Mouse (Mus musculus) bone marrow macrophage, adult 2 months (primary cell): ENCODE measurements around the gene Zmynd8.

Experiments
- CTCF ChIP-seq: IDR thresholded peaks from 2 replicates; pipeline ENCODE4 v1.5.1; 2012; ENCODE audit warnings: low read depth, mild to moderate bottlenecking, low read length, moderate library complexity
- POLR2A ChIP-seq: IDR thresholded peaks from 2 replicates; pipeline ENCODE4 v1.6.1; 2012; ENCODE audit warnings: mild to moderate bottlenecking, low read depth, low read length, borderline replicate concordance

- no peak for TF ChIP-seq POLR2A
- TF ChIP-seq CTCF = no peak
Measured at GRCm38 (mm10) chr2:165742210-165742786, 156.5 kb downstream of the Zmynd8 start.
